Mouse (Mus musculus): ENCODE data around the gene Gm37419.

- no peak for TF ChIP-seq CTCF (IDR thresholded peaks at IDR 0.05; ENCODE audit: borderline replicate concordance, insufficient read depth, low read length)
- no peak for TF ChIP-seq POLR2A (IDR thresholded peaks at IDR 0.05; ENCODE audit: low read depth, low read length)
These were observed 8.9 kb downstream of the Gm37419 start for GRCm38 (mm10) chr16:23997228-23997627.
